Mouse (Mus musculus) adrenal gland, adult 2 months (tissue): ENCODE data around the gene Zfp579. TPM values are rescaled to one million over a fixed set of nuclear protein-coding genes. Genes with fewer than 3 reads are reported as not detected.

Experiments used
- DNase-seq: peaks from one replicate; pipeline ENCODE4 v3.0.0; 2021
- polyA plus RNA-seq: library from polyadenylated mRNA; depleted of rRNA; stranded (reverse); fragments of >200 nt; gene quantifications from 2 replicates; pipeline ENCODE4 v1.2.3, GENCODE M21; 2012; rRNA removed
- total RNA-seq, 2 experiments: library from RNA; stranded (reverse); gene quantifications; 2 replicates each; pipeline ENCODE4 v1.2.3; 2021

Zfp579 gene
- total and polyA plus RNA-seq, 3 experiments = 18.2 to 74.5 (median 21.5) TPM

- no peak for DNase-seq
Measured at GRCm38 (mm10) chr7:4957361-4957760, 38.6 kb downstream of the Zfp579 start.

DNA sequence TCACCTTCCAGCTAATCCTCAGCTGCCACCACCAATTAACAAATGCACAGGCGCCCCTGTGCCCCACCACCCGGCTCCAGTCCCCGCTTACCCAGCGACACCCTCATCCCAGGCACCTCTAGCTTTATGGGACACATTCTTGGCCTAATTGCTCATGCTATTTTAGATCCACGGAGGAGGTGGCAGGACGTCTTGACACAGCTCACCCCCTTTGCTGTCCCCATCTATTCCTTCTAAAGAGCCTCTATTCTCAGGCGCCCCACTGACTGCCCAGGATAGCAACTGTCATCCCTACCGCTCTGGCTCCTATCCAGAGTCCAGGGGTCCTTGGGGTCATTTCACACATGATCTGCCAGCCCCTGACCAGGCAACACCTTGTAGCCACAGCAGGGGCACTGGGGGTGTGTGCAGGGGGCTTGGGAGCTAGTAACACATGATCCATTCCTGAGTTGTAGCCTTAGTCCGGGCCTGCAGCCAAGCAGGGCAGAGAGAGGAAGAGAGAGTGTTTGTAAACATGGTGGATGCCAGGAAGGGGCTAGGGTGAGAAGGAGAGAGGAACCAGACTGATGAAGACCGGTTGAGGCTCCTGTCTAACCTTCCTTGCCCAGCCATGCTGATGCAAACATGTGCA, 42.0 kb downstream of the Zfp579 start:
- DNase-seq = no peak

DNA sequence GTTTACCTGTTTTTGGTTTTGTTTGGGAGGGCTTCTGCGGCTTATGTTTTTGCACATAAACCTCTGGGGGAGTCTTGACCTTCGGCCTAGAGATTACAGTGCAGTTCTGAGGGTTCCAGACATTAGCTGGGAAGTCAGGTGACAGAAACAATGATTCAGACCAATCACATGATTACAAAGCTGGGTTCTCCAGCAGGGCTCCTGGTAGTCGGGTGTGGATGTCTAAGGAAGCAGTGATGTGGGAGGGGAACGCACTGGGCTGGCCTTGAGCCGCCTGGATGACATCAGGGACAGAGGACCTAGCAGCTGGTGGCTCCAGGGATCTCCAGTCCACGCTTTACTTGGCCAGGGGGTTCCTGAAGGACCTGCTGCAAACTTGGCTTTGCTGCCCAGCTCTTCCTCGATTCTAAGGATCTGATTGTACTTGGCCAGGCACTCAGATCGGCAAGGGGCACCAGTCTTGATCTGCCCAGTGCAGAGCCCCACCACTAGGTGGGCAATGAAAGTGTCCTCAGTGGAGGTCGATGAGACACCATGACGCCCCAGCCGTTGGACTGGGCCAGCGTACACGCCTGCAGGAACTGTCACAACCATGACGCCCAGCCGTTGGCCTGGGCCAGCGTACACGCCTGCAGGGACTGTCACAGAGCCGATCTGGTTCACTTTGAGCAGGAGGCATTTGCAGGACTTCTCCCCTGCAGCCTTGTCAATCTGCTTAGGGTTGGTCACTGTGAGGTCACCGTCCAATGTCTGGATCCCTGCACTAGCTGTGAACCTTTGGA, 45.2 kb downstream of the Zfp579 start:
- peak; percentile 70 for DNase-seq

- no peak for DNase-seq
Measured at GRCm38 (mm10) chr7:4948386-4948785, 47.6 kb downstream of the Zfp579 start.

GRCm38 (mm10) chr7:4947855-4948254, 48.1 kb downstream of the Zfp579 start:
- DNase-seq = peak; percentile 88

DNA sequence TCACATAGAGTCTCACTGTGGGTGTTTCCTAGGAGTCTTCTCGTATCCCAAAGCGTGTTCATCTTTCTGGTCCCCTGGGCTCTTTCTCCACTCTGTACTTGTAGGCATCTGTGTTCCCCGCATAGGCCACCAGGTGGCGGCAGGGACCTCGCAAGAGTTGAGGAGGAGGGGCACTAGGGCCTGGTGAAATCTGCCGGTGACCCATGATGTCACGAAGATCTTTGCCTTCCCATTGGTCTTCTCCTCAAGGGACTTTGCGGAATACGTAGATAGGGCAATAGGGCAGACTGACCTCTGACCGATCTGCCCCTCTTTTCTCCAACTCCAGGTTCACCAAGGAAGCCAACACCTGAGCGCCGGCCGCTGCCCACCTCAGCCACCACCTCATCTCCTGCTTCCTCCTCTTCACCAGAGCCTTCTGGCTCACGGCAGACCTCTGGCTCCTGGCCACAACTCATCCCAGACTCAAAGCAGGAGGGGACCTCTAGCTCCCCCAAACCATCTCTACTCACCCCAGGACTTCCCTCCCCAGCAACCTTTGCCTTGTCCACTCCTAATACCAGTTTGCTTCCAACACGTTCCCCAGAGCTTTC, 52.6 kb downstream of the Zfp579 start:
- peak; percentile 92 for DNase-seq

- DNase-seq = no peak
Measured at GRCm38 (mm10) chr7:4942673-4943072, 53.3 kb downstream of the Zfp579 start.

- DNase-seq = peak; percentile 83
Measured at GRCm38 (mm10) chr7:4940068-4940479, 55.9 kb downstream of the Zfp579 start.

DNA sequence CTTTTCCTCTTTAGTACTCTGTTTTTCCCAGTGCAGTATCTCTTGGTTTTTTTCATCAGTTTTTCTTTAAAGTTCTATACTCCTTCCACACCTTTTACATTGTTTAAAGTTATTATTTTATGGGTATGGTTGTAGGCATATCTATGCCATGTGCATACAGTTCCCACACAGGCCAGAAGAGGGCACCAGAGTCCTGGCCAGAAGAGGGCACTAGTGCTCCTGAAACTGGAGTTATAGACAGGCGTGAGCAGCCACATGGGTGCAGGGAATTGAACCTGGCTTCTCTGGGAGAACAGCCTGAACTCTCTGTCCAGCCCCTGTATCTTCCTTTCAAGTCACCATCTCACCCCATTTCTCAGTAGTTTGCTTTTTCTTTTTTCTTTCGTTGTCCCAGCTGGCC, 57.5 kb downstream of the Zfp579 start:
- peak; percentile 77 for DNase-seq

DNA sequence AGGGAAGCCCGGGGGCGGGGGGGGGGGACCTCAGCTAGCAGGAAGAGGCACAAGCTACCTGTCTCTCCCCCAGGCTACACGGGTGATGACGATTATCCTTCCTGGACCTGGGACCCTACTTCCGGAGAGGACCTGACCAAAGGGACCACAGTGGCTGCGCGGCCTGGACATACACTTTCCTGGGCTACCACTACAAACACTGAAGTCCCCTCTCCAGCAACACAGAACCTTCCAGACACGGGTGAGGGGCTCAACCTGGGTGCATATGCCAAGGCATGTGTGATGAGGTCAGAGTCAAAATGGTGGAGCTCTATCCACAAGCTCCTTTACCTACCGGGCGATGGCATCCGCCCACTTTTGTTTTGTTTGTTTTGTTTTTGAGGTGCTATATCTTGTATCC, 58.6 kb downstream of the Zfp579 start:
- DNase-seq = no peak

GRCm38 (mm10) chr7:4936832-4937231, 59.1 kb downstream of the Zfp579 start:
- DNase-seq = no peak

DNA sequence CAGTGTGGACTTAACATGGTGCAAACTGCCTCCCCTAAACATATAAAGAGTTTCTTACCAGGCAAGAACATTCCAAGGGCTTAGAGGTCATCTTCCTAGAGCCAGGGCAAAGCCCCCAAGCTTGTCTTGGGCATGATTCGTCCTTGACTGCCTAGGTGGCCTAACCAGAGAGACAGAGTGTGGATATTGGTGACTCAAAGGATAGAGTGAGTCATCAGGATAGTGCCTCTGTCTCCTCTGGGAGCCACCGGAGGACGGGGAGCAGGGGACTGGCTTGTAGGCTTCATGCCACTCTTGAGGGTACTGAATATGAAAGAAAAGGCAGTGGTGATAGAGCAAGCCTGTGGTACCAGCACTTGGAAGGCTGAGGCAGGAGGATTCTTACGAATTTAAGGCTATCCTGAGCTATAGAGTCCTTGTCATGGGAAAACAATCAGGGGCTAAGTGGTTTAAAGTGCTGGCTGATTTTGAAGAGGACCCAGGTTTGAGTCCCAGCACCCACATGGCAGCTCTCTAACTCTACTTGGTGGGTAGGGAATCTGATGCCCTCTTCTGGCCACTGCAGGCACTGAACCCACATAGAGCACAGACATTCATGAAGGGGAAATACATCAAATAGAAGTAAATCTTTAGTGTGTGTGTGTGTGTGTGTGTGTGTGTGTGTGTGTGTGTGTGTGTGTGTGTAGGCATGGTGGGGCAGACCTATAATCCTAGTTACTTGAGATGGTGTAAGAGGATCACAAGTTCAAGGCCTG, 61.6 kb downstream of the Zfp579 start:
- DNase-seq = peak; percentile 56

Other genes starting within 250 kb of the Zfp579 start
Only the 30 nearest of the 31 such genes appear.
- not detected for gene Fam71e2, start 224.9 kb downstream of the Zfp579 start, total RNA-seq
- gene Fam71e2, start 224.9 kb downstream of the Zfp579 start, polyA plus RNA-seq = not detected in 2 replicates
- under 1 TPM in 1 of 2 experiments, not detected in 1; 0.48 TPM for gene Il11, start 213.3 kb downstream of the Zfp579 start, total RNA-seq
- 0.54 and 0.71 TPM in 2 replicates for gene Il11, start 213.3 kb downstream of the Zfp579 start, polyA plus RNA-seq
- not detected for gene Tmem190, start 213.2 kb downstream of the Zfp579 start, total RNA-seq
- gene Tmem190, start 213.2 kb downstream of the Zfp579 start, polyA plus RNA-seq = not detected in 2 replicates
- gene Tmem238, start 206.5 kb downstream of the Zfp579 start, total RNA-seq = 10 to 100 TPM; 10.2 to 10.8 TPM
- 144 and 180 TPM in 2 replicates for gene Tmem238, start 206.5 kb downstream of the Zfp579 start, polyA plus RNA-seq
- gene Rpl28, start 203.3 kb downstream of the Zfp579 start, total RNA-seq = 1,000 to 10,000 TPM in 1 of 2 experiments, 100 to 1,000 TPM in 1; 958 to 1,234 TPM
- 237 and 255 TPM in 2 replicates for gene Rpl28, start 203.3 kb downstream of the Zfp579 start, polyA plus RNA-seq
- gene Ube2s, start 183.6 kb downstream of the Zfp579 start, total RNA-seq = 100 to 1,000 TPM in 1 of 2 experiments, 10 to 100 TPM in 1; 98.1 to 140 TPM
- gene Ube2s, start 183.6 kb downstream of the Zfp579 start, polyA plus RNA-seq = 148 and 156 TPM in 2 replicates
- 1 to 10 TPM; 1.9 TPM for gene Shisa7, start 151.5 kb downstream of the Zfp579 start, total RNA-seq
- 2.9 and 4.0 TPM in 2 replicates for gene Shisa7, start 151.5 kb downstream of the Zfp579 start, polyA plus RNA-seq
- gene Isoc2b, start 125.9 kb downstream of the Zfp579 start, total RNA-seq = 10 to 100 TPM; 10.9 to 23.8 TPM
- 75.4 and 78.2 TPM in 2 replicates for gene Isoc2b, start 125.9 kb downstream of the Zfp579 start, polyA plus RNA-seq
- gene Isoc2a, start 119.0 kb downstream of the Zfp579 start, total RNA-seq = 10 to 100 TPM; 35.5 to 43.4 TPM
- 43.5 and 45.6 TPM in 2 replicates for gene Isoc2a, start 119.0 kb downstream of the Zfp579 start, polyA plus RNA-seq
- under 1 TPM; 0.23 to 0.45 TPM for gene Gm36210, start 89.6 kb downstream of the Zfp579 start, total RNA-seq
- gene Gm36210, start 89.6 kb downstream of the Zfp579 start, polyA plus RNA-seq = 0.27 TPM in 1 of 2 replicates, not detected in the other
- gene Zfp628, start 80.9 kb downstream of the Zfp579 start, total RNA-seq = 10 to 100 TPM; 15.1 to 19.2 TPM
- gene Zfp628, start 80.9 kb downstream of the Zfp579 start, polyA plus RNA-seq = 35.6 and 41.3 TPM in 2 replicates
- gene Nat14, start 74.1 kb downstream of the Zfp579 start, total RNA-seq = 1 to 10 TPM; 8.4 to 9.2 TPM
- gene Nat14, start 74.1 kb downstream of the Zfp579 start, polyA plus RNA-seq = 11.4 and 20.0 TPM in 2 replicates
- 1 to 10 TPM; 2.2 to 2.3 TPM for gene Ssc5d, start 70.4 kb downstream of the Zfp579 start, total RNA-seq
- gene Ssc5d, start 70.4 kb downstream of the Zfp579 start, polyA plus RNA-seq = 2.9 and 3.1 TPM in 2 replicates
- gene Sbk2, start 31.8 kb downstream of the Zfp579 start, total RNA-seq = 1 to 10 TPM in 1 of 2 experiments, under 1 TPM in 1; 0.32 to 1.0 TPM
- 0.52 and 1.4 TPM in 2 replicates for gene Sbk2, start 31.8 kb downstream of the Zfp579 start, polyA plus RNA-seq
- under 1 TPM; 0.20 to 0.21 TPM for gene Sbk3, start 25.0 kb downstream of the Zfp579 start, total RNA-seq
- 0.17 and 0.30 TPM in 2 replicates for gene Sbk3, start 25.0 kb downstream of the Zfp579 start, polyA plus RNA-seq
- 10 to 100 TPM; 13.0 to 13.8 TPM for gene Zfp524, start 18.3 kb upstream of the Zfp579 start, total RNA-seq
- gene Zfp524, start 18.3 kb upstream of the Zfp579 start, polyA plus RNA-seq = 35.0 and 36.4 TPM in 2 replicates
- gene Fiz1, start 18.5 kb upstream of the Zfp579 start, total RNA-seq = 10 to 100 TPM; 24.1 to 24.7 TPM
- 31.5 and 32.2 TPM in 2 replicates for gene Fiz1, start 18.5 kb upstream of the Zfp579 start, polyA plus RNA-seq
- not detected for gene Gm44973, start 19.3 kb upstream of the Zfp579 start, total RNA-seq
- not detected in 2 replicates for gene Gm44973, start 19.3 kb upstream of the Zfp579 start, polyA plus RNA-seq
- 10 to 100 TPM; 23.7 to 29.7 TPM for gene Zfp865, start 24.2 kb upstream of the Zfp579 start, total RNA-seq
- gene Zfp865, start 24.2 kb upstream of the Zfp579 start, polyA plus RNA-seq = 67.1 and 70.1 TPM in 2 replicates
- gene Ccdc106, start 24.4 kb upstream of the Zfp579 start, total RNA-seq = 1 to 10 TPM; 1.4 to 2.6 TPM
- gene Ccdc106, start 24.4 kb upstream of the Zfp579 start, polyA plus RNA-seq = 1.5 and 3.0 TPM in 2 replicates
- under 1 TPM in 1 of 2 experiments, not detected in 1; 0.92 TPM for gene 4632433K11Rik, start 38.0 kb upstream of the Zfp579 start, total RNA-seq
- gene 4632433K11Rik, start 38.0 kb upstream of the Zfp579 start, polyA plus RNA-seq = not detected in 2 replicates
- 1 to 10 TPM; 4.4 to 5.1 TPM for gene Zfp784, start 42.3 kb upstream of the Zfp579 start, total RNA-seq
- gene Zfp784, start 42.3 kb upstream of the Zfp579 start, polyA plus RNA-seq = 7.2 and 8.2 TPM in 2 replicates
- gene Zfp580, start 55.4 kb upstream of the Zfp579 start, total RNA-seq = 10 to 100 TPM in 1 of 2 experiments, 1 to 10 TPM in 1; 5.6 to 10.4 TPM
- gene Zfp580, start 55.4 kb upstream of the Zfp579 start, polyA plus RNA-seq = 46.5 and 61.0 TPM in 2 replicates
- 100 to 1,000 TPM; 157 to 168 TPM for gene U2af2, start 66.0 kb upstream of the Zfp579 start, total RNA-seq
- gene U2af2, start 66.0 kb upstream of the Zfp579 start, polyA plus RNA-seq = 126 and 150 TPM in 2 replicates
- gene Epn1, start 84.1 kb upstream of the Zfp579 start, total RNA-seq = 100 to 1,000 TPM; 114 to 169 TPM
- gene Epn1, start 84.1 kb upstream of the Zfp579 start, polyA plus RNA-seq = 291 and 321 TPM in 2 replicates
- gene Rfpl4, start 120.8 kb upstream of the Zfp579 start, total RNA-seq = under 1 TPM in 1 of 2 experiments, not detected in 1; 0.59 TPM
- not detected in 2 replicates for gene Rfpl4, start 120.8 kb upstream of the Zfp579 start, polyA plus RNA-seq
- 1 to 10 TPM in 1 of 2 experiments, under 1 TPM in 1; 0.86 to 2.9 TPM for gene Rasl2-9, start 129.8 kb upstream of the Zfp579 start, total RNA-seq
- 0.15 and 0.33 TPM in 2 replicates for gene Rasl2-9, start 129.8 kb upstream of the Zfp579 start, polyA plus RNA-seq
- gene Vmn1r55, start 153.5 kb upstream of the Zfp579 start, total RNA-seq = not detected
- not detected in 2 replicates for gene Vmn1r55, start 153.5 kb upstream of the Zfp579 start, polyA plus RNA-seq
- not detected for gene Vmn1r56, start 200.6 kb upstream of the Zfp579 start, total RNA-seq
- not detected in 2 replicates for gene Vmn1r56, start 200.6 kb upstream of the Zfp579 start, polyA plus RNA-seq
- not detected for gene Vmn1r57, start 222.3 kb upstream of the Zfp579 start, total RNA-seq
- not detected in 2 replicates for gene Vmn1r57, start 222.3 kb upstream of the Zfp579 start, polyA plus RNA-seq